Mouse (Mus musculus): ENCODE results near the gene Tigd2.
"Not testable (repeated sequence)": the region's sequence is repeated elsewhere in the genome, so short reads cannot be mapped to it uniquely, and the experiment has no call there.

Gene Tigd2

GRCm38 (mm10) chr6:59180376-59180996, 28.2 kb upstream of the Tigd2 start:
- Histone ChIP-seq H3K4me3 (replicated peaks; ENCODE audit: low read length) (no peak overlapping the region), H3K9me3 (ENCODE audit: low read length) (no peaks in the 10 kb centered on the region), H3K36me3 (ENCODE audit: insufficient read depth, low read length) (no peaks in the 10 kb centered on the region), H3K4me1 (replicated peaks; ENCODE audit: low read depth, low read length) (no peaks in the 10 kb centered on the region), H3K27me3 (ENCODE audit: insufficient read depth, low read length) (no peaks in the 10 kb centered on the region)
- peak; percentile 48 for TF ChIP-seq CTCF (conservative IDR thresholded peaks at IDR 0.05; ENCODE audit: low read length)
- TF ChIP-seq NANOG (IDR thresholded peaks at IDR 0.05; ENCODE audit: borderline replicate concordance, low read length) = no peak

DNA sequence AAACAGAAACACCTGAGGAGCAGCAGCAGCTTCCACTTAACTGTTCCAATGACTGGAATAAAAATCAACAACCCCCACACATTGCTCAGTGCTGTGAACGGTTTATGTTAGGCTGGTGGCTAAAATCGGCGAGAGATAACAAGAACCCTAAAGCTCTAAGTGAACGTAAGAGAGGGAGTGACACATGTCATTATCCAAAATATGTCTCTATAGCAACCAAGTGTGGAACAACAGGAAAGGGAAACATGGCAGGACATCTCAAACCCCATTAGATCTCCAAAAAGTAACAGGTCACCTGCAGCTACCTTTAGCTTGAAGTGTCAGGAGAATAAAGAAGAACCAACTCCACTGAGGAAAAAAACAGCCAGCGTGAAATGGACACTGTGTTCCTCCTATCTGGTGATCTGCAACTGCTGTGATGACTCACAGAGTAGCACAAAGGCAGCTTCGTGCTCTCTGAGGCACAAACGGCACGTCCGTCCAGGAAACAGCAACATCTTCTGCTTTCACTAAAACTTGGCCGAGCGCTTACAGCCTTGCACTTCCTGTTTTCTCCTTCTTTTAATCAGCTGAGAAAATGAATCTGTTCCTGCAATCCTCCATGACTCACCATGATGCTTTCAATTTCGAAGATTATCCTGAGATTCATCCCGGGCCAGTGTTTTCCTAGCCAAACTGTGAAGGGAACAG, 23.5 kb upstream of the Tigd2 start:
- no peaks in the 10 kb centered on the region for H3K36me3 ChIP-seq (ENCODE audit: insufficient read depth, low read length)
- TF ChIP-seq NANOG (IDR thresholded peaks at IDR 0.05; ENCODE audit: borderline replicate concordance, low read length) (no peak), POU5F1 (IDR thresholded peaks at IDR 0.05; ENCODE audit: borderline replicate concordance, low read length) (no peak), CTCF (conservative IDR thresholded peaks at IDR 0.05; ENCODE audit: low read length) (no peak)
- H3K4me3 ChIP-seq (replicated peaks; ENCODE audit: low read length) = no peak overlapping the region
- no peaks in the 10 kb centered on the region for H3K9me3 ChIP-seq (ENCODE audit: low read length)
- no peaks in the 10 kb centered on the region for H3K27me3 ChIP-seq (ENCODE audit: insufficient read depth, low read length)
- H3K4me1 ChIP-seq (replicated peaks; ENCODE audit: low read depth, low read length) = no peaks in the 10 kb centered on the region

GRCm38 (mm10) chr6:59190006-59190405, 18.7 kb upstream of the Tigd2 start:
- no peaks in the 10 kb centered on the region for H3K9me3 ChIP-seq (ENCODE audit: low read length)
- H3K4me1 ChIP-seq (replicated peaks; ENCODE audit: low read depth, low read length) = no peaks in the 10 kb centered on the region
- H3K4me3 ChIP-seq (replicated peaks; ENCODE audit: low read length) = no peak overlapping the region
- H3K27me3 ChIP-seq (ENCODE audit: insufficient read depth, low read length) = no peaks in the 10 kb centered on the region
- TF ChIP-seq POU5F1 (IDR thresholded peaks at IDR 0.05; ENCODE audit: borderline replicate concordance, low read length) = no peak
- no peaks in the 10 kb centered on the region for H3K36me3 ChIP-seq (ENCODE audit: insufficient read depth, low read length)

DNA sequence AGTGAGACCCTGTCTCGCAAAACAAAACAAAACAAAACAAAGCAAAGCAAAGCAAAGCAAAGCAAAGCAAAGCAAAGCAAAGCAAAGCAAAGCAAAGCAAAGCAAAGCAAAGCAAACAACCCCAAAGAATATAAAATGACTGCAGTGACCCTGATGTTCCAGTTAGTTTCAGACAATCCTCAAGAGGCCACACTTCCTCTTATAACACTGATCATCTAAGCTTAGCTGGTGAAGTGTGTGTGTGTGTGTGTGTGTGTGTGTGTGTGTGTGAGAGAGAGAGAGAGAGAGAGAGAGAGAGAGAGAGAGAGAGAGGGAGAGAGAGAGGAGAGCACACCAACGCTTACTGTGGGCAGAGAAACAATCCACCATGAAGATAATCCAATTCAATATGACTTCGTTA, 14.2 kb upstream of the Tigd2 start:
- H3K9me3 ChIP-seq (ENCODE audit: low read length); H3K4me3 ChIP-seq (replicated peaks; ENCODE audit: low read length); H3K36me3 ChIP-seq (ENCODE audit: insufficient read depth, low read length); H3K27me3 ChIP-seq (ENCODE audit: insufficient read depth, low read length): not testable (repeated sequence)
- peaks cover 12% of the 10 kb centered on the region; the same call in 1 of the 2 replicates for H3K4me1 ChIP-seq (replicated peaks; ENCODE audit: low read depth, low read length)

DNA sequence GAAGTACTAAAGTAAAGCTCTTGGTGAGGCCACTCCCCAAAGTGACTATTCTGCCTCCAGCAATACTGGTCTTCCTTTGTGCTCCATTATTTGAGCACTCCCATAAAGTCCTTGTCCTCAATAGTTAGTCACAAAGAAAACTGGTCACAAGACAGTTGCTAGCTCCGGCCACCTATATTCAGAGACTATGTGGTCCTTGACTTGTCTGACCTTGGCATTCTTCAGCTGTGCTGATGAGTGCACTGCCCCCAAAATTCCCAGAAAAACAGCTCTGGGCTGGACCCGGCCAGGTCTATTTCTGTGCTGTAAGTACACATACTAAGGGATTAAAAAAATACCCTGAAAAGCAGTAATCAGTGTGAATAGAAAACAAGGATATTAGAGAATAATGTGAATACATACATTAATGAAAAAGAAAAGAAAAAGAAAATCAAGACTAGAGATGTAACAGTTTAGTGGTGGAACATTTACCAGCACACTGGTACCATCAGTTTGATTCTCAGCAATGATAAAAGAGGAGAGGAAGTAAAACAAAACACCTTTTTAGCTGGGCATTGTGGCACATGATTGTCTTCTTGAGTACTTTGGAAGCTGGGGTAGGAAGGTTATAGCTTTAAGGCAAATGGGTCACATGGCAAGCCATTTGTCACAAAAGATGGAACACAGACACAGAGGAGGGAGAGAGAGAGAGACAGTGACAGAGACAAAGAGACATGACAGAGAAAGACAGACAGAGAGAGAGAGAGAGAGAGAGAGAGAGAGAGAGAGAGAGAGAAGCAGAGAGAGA, 12.6 kb upstream of the Tigd2 start:
- peaks cover 3% of the 10 kb centered on the region; the same call in 1 of the 2 replicates for H3K9me3 ChIP-seq (ENCODE audit: low read length)
- peaks cover 12% of the 10 kb centered on the region; the same call in 1 of the 2 replicates for H3K4me1 ChIP-seq (replicated peaks; ENCODE audit: low read depth, low read length)
- no peak overlapping the region for H3K4me3 ChIP-seq (replicated peaks; ENCODE audit: low read length)
- TF ChIP-seq NANOG (IDR thresholded peaks at IDR 0.05; ENCODE audit: borderline replicate concordance, low read length) (peak; percentile 74), POU5F1 (IDR thresholded peaks at IDR 0.05; ENCODE audit: borderline replicate concordance, low read length) (no peak)
- no peaks in the 10 kb centered on the region for H3K27me3 ChIP-seq (ENCODE audit: insufficient read depth, low read length)
- H3K36me3 ChIP-seq (ENCODE audit: insufficient read depth, low read length) = no peaks in the 10 kb centered on the region

- peaks cover 12% of the 10 kb centered on the region; the same call in 1 of the 2 replicates for H3K4me1 ChIP-seq (replicated peaks; ENCODE audit: low read depth, low read length)
- no peak overlapping the region for H3K4me3 ChIP-seq (replicated peaks; ENCODE audit: low read length)
- TF ChIP-seq NANOG (IDR thresholded peaks at IDR 0.05; ENCODE audit: borderline replicate concordance, low read length) = no peak
- TF ChIP-seq CTCF (conservative IDR thresholded peaks at IDR 0.05; ENCODE audit: low read length) = no peak
- TF ChIP-seq POU5F1 (IDR thresholded peaks at IDR 0.05; ENCODE audit: borderline replicate concordance, low read length) = no peak
- no peaks in the 10 kb centered on the region for H3K27me3 ChIP-seq (ENCODE audit: insufficient read depth, low read length)
- no peaks in the 10 kb centered on the region for H3K36me3 ChIP-seq (ENCODE audit: insufficient read depth, low read length)
- H3K9me3 ChIP-seq (ENCODE audit: low read length) = peaks cover 3% of the 10 kb centered on the region; the same call in 1 of the 2 replicates
Measured at GRCm38 (mm10) chr6:59196746-59197145, 11.9 kb upstream of the Tigd2 start.

- H3K4me1 ChIP-seq (replicated peaks; ENCODE audit: low read depth, low read length) = peaks cover 12% of the 10 kb centered on the region; the same call in 1 of the 2 replicates
- no peak for TF ChIP-seq CTCF (conservative IDR thresholded peaks at IDR 0.05; ENCODE audit: low read length)
- TF ChIP-seq NANOG (IDR thresholded peaks at IDR 0.05; ENCODE audit: borderline replicate concordance, low read length) = no peak
- no peak for TF ChIP-seq POU5F1 (IDR thresholded peaks at IDR 0.05; ENCODE audit: borderline replicate concordance, low read length)
- H3K27me3 ChIP-seq (ENCODE audit: insufficient read depth, low read length) = no peaks in the 10 kb centered on the region
- H3K36me3 ChIP-seq (ENCODE audit: insufficient read depth, low read length) = no peaks in the 10 kb centered on the region
- peaks cover 3% of the 10 kb centered on the region; the same call in 1 of the 2 replicates for H3K9me3 ChIP-seq (ENCODE audit: low read length)
- H3K4me3 ChIP-seq (replicated peaks; ENCODE audit: low read length) = no peak overlapping the region
Measured at GRCm38 (mm10) chr6:59198356-59198755, 10.3 kb upstream of the Tigd2 start.

DNA sequence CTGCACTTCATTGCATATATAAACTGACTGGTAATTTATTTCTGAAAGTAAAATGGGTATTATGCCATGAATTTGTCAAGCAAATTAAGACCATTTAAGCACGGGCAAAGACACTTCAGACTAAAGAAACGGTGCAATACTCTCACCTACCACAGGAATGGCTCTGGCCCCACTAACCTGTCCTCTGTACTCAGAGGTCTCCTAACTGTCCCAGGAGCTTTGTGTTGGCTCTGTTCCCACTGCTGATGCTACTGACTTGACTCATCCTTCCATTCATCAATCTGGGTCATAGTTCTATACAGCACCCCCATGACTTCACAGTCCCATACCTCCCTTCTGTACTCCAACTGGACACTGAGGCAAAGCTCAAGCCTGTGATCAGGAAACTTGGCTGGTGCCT, 9.6 kb upstream of the Tigd2 start:
- no peaks in the 10 kb centered on the region for H3K36me3 ChIP-seq (ENCODE audit: insufficient read depth, low read length)
- H3K27me3 ChIP-seq (ENCODE audit: insufficient read depth, low read length) = no peaks in the 10 kb centered on the region
- TF ChIP-seq CTCF (conservative IDR thresholded peaks at IDR 0.05; ENCODE audit: low read length) = no peak
- TF ChIP-seq POU5F1 (IDR thresholded peaks at IDR 0.05; ENCODE audit: borderline replicate concordance, low read length) = no peak
- TF ChIP-seq NANOG (IDR thresholded peaks at IDR 0.05; ENCODE audit: borderline replicate concordance, low read length) = no peak
- H3K9me3 ChIP-seq (ENCODE audit: low read length) = peaks cover 3% of the 10 kb centered on the region; the same call in 1 of the 2 replicates
- H3K4me1 ChIP-seq (replicated peaks; ENCODE audit: low read depth, low read length) = peaks cover 12% of the 10 kb centered on the region; the same call in 1 of the 2 replicates
- peak overlapping the region; percentile 43; the same call in 1 of the 2 replicates for H3K4me3 ChIP-seq (replicated peaks; ENCODE audit: low read length)

All from E14TG2a.4 (cell line).